Mouse (Mus musculus): ENCODE measurements around the gene Stx8. TPM values are rescaled to one million over a fixed set of nuclear protein-coding genes. Genes with fewer than 3 reads are reported as not detected.
A peak's percentile ranks its signal among the peaks of the same experiment; 100 is the strongest.

The Stx8 gene
- polyA plus RNA-seq, 1 experiment = 32.5 TPM

- no peaks in the 10 kb centered on the region for H3K36me3 ChIP-seq (ENCODE audit: control insufficient read depth, insufficient read depth)
- H3K4me2 ChIP-seq (ENCODE audit: low read depth) = peak overlapping the region; percentile 12
- no peak for TF ChIP-seq E2F4 (IDR thresholded peaks at IDR 0.05; ENCODE audit: insufficient read depth)
- peak; percentile 67 for TF ChIP-seq CEBPB (IDR thresholded peaks at IDR 0.05; ENCODE audit: insufficient read depth, poor library complexity, severe bottlenecking)
- TF ChIP-seq TCF3 (IDR thresholded peaks at IDR 0.05; ENCODE audit: insufficient read length, low read depth) = no peak
- H3ac ChIP-seq (ENCODE audit: control insufficient read depth, insufficient read length) = no peak overlapping the region
- no peaks in the 10 kb centered on the region for H3K79me2 ChIP-seq (ENCODE audit: control insufficient read depth, insufficient read depth)
- H3K4me3 ChIP-seq = no peak overlapping the region
- no peaks in the 10 kb centered on the region for H3K27me3 ChIP-seq (ENCODE audit: control insufficient read depth, insufficient read depth, insufficient read length)
Observed at GRCm38 (mm10) chr11:68091975-68092759, 126.2 kb downstream of the Stx8 start.

DNA sequence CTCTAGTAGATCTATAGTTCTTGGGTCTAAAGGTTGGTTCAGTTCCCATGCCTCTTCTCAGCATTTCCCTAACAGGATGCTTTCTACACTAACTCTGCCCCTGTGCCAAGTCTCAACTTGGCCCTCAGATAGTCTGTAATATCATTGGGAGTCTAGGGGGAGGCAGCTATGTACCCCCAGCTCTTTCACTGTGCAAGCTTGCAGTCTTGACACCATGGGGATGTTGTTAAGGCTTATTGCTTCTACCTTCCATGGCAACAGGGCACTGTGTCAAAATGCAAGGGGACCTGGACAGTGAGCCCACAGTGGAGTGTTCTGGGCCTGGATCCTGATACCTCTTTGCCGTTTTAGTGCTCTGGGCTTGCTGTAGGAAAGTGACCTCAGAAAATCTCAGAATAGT lies 135.6 kb downstream of the Stx8 start:
- Histone ChIP-seq H3K27me3 (ENCODE audit: control insufficient read depth, insufficient read depth, insufficient read length) (no peaks in the 10 kb centered on the region), H3K36me3 (ENCODE audit: control insufficient read depth, insufficient read depth) (no peaks in the 10 kb centered on the region), H3K4me2 (ENCODE audit: low read depth) (no peak overlapping the region), H3ac (ENCODE audit: control insufficient read depth, insufficient read length) (no peak overlapping the region), H3K79me2 (ENCODE audit: control insufficient read depth, insufficient read depth) (no peaks in the 10 kb centered on the region), H3K4me3 (no peak overlapping the region)
- TF ChIP-seq USF1 (IDR thresholded peaks at IDR 0.05; ENCODE audit: low read depth) = no peak
- TF ChIP-seq TCF3 (IDR thresholded peaks at IDR 0.05; ENCODE audit: insufficient read length, low read depth) = no peak
- no peak for TF ChIP-seq MYOD1 (IDR thresholded peaks at IDR 0.05; ENCODE audit: control insufficient read depth in 1 of 3, insufficient read length in 2 of 3, low read depth in 2 of 3)
- TF ChIP-seq MYOG (IDR thresholded peaks at IDR 0.05; ENCODE audit: control insufficient read depth in 1 of 3, insufficient read depth in 1 of 3, insufficient read length in 2 of 3, low read depth in 2 of 3) = no peak
- TF ChIP-seq E2F4 (IDR thresholded peaks at IDR 0.05; ENCODE audit: insufficient read depth) = no peak
- TF ChIP-seq POLR2A (IDR thresholded peaks at IDR 0.05; ENCODE audit: insufficient read length, low read depth) = no peak
- no peak for TF ChIP-seq POLR2AphosphoS2 (IDR thresholded peaks at IDR 0.05; ENCODE audit: insufficient read length, low read depth)
- TF ChIP-seq REST (IDR thresholded peaks at IDR 0.05; ENCODE audit: insufficient read depth, insufficient read length) = no peak
- TF ChIP-seq TCF12 (IDR thresholded peaks at IDR 0.05; ENCODE audit: insufficient read depth, poor library complexity, severe bottlenecking) = no peak
- TF ChIP-seq CEBPB (IDR thresholded peaks at IDR 0.05; ENCODE audit: insufficient read depth, poor library complexity, severe bottlenecking) = no peak
- TF ChIP-seq SRF (IDR thresholded peaks at IDR 0.05; ENCODE audit: control insufficient read depth, insufficient read length, low read depth) = no peak
- TF ChIP-seq MAX (IDR thresholded peaks at IDR 0.05; ENCODE audit: low read depth) = no peak

GRCm38 (mm10) chr11:68103480-68103879 lies 137.5 kb downstream of the Stx8 start:
- Histone ChIP-seq H3K79me2 (ENCODE audit: control insufficient read depth, insufficient read depth) (no peaks in the 10 kb centered on the region), H3K4me2 (ENCODE audit: low read depth) (no peak overlapping the region), H3K36me3 (ENCODE audit: control insufficient read depth, insufficient read depth) (no peaks in the 10 kb centered on the region), H3K27me3 (ENCODE audit: control insufficient read depth, insufficient read depth, insufficient read length) (no peaks in the 10 kb centered on the region), H3ac (ENCODE audit: control insufficient read depth, insufficient read length) (no peak overlapping the region), H3K4me3 (no peak overlapping the region)
- TF ChIP-seq SRF (IDR thresholded peaks at IDR 0.05; ENCODE audit: control insufficient read depth, insufficient read length, low read depth) (no peak), REST (IDR thresholded peaks at IDR 0.05; ENCODE audit: insufficient read depth, insufficient read length) (no peak), USF1 (IDR thresholded peaks at IDR 0.05; ENCODE audit: low read depth) (no peak), POLR2AphosphoS2 (IDR thresholded peaks at IDR 0.05; ENCODE audit: insufficient read length, low read depth) (no peak), POLR2A (IDR thresholded peaks at IDR 0.05; ENCODE audit: insufficient read length, low read depth) (no peak), MYOG (IDR thresholded peaks at IDR 0.05; ENCODE audit: control insufficient read depth in 1 of 3, insufficient read depth in 1 of 3, insufficient read length in 2 of 3, low read depth in 2 of 3) (no peak), TCF12 (IDR thresholded peaks at IDR 0.05; ENCODE audit: insufficient read depth, poor library complexity, severe bottlenecking) (no peak), TCF3 (IDR thresholded peaks at IDR 0.05; ENCODE audit: insufficient read length, low read depth) (no peak), MYOD1 (IDR thresholded peaks at IDR 0.05; ENCODE audit: control insufficient read depth in 1 of 3, insufficient read length in 2 of 3, low read depth in 2 of 3) (no peak), E2F4 (IDR thresholded peaks at IDR 0.05; ENCODE audit: insufficient read depth) (no peak), CEBPB (IDR thresholded peaks at IDR 0.05; ENCODE audit: insufficient read depth, poor library complexity, severe bottlenecking) (no peak), MAX (IDR thresholded peaks at IDR 0.05; ENCODE audit: low read depth) (no peak)

DNA sequence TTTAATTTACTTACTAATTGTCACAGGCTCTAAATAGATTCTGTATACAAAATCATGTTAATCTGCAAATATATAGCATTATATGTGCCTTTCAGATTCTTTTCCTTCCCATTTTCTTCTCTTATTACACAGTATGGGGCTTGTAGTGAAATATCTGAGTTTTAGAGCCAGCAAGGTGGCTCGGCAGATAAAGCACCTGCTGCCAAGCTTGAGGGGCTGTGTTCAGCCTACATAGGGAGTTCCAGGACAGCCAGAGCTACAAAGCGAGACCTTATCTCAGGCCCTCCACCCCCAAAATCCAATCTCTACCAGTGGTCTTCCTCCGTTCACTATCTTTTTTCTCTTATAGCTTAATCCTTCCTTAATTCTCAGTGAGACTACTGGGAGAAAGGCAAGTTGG lies 140.1 kb downstream of the Stx8 start:
- TF ChIP-seq CEBPB (IDR thresholded peaks at IDR 0.05; ENCODE audit: insufficient read depth, poor library complexity, severe bottlenecking) (no peak), MAX (IDR thresholded peaks at IDR 0.05; ENCODE audit: low read depth) (no peak), POLR2AphosphoS2 (IDR thresholded peaks at IDR 0.05; ENCODE audit: insufficient read length, low read depth) (no peak), POLR2A (IDR thresholded peaks at IDR 0.05; ENCODE audit: insufficient read length, low read depth) (no peak), USF1 (IDR thresholded peaks at IDR 0.05; ENCODE audit: low read depth) (no peak), MYOG (IDR thresholded peaks at IDR 0.05; ENCODE audit: control insufficient read depth in 1 of 3, insufficient read depth in 1 of 3, insufficient read length in 2 of 3, low read depth in 2 of 3) (no peak), TCF12 (IDR thresholded peaks at IDR 0.05; ENCODE audit: insufficient read depth, poor library complexity, severe bottlenecking) (no peak)
- H3K79me2 ChIP-seq (ENCODE audit: control insufficient read depth, insufficient read depth) = no peaks in the 10 kb centered on the region
- no peak overlapping the region for H3K4me3 ChIP-seq
- H3ac ChIP-seq (ENCODE audit: control insufficient read depth, insufficient read length) = no peak overlapping the region
- no peaks in the 10 kb centered on the region for H3K27me3 ChIP-seq (ENCODE audit: control insufficient read depth, insufficient read depth, insufficient read length)
- no peak overlapping the region for H3K4me2 ChIP-seq (ENCODE audit: low read depth)
- H3K36me3 ChIP-seq (ENCODE audit: control insufficient read depth, insufficient read depth) = no peaks in the 10 kb centered on the region

Measured in myocyte (in vitro differentiated cells).